Mouse (Mus musculus) embryo, embryonic 11.5 days (tissue): Measurements from ENCODE around the gene Apbb1.
A peak's percentile ranks its signal among the peaks of the same experiment; 100 is the strongest.

Experiments
- DNase-seq: peaks from one replicate; pipeline ENCODE4 v3.0.0-alpha.2; 2012; ENCODE audit warnings: low read depth, low spot score

Gene Apbb1

DNA sequence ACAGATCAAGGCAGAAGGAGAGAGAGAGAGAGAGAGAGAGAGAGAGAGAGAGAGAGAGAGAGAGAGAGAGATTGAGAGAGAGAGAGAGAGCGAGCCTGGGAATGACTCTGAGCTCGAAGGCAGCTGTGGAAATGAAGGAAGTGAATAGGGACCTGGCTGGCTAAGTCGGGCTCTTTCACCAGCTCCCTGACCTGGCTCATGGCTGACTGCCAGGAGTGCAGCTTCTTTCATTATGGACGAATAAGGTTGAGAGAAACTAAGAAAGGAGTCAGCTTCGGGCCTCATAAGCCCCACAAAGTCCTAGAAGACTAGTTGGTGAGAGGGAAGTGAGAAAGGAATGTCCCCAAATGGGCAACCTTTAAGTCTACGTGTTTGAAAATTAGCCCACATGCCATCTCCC, 61.3 kb downstream of the Apbb1 start:
- DNase-seq, result no peak

- DNase-seq, result no peak
Measured at GRCm38 (mm10) chr7:105519771-105520170, 61.7 kb downstream of the Apbb1 start.

- no peak for DNase-seq
Measured at GRCm38 (mm10) chr7:105519336-105519735, 62.1 kb downstream of the Apbb1 start.

GRCm38 (mm10) chr7:105516669-105517360, 64.6 kb downstream of the Apbb1 start:
- DNase-seq, result no peak

DNA sequence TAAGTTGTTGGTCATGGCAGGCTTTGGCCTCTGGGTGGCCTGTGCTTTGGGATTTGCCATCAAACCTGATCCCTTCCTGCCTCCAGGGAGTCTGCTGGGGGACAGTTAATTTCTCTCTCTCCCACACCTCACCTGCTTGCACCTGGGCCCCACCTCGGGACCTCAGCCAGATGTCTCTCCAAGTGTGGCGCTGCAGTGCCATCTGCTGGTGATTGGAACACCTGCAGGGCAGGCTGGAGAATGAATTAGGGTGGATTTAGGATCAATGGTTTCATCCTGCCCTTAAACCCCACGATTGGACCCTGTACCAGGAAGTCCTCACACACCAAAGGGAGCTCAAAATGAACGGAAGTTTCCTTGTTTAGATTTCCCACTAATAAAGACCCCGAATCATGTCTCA, 66.3 kb downstream of the Apbb1 start:
- DNase-seq, result peak; percentile 36

DNA sequence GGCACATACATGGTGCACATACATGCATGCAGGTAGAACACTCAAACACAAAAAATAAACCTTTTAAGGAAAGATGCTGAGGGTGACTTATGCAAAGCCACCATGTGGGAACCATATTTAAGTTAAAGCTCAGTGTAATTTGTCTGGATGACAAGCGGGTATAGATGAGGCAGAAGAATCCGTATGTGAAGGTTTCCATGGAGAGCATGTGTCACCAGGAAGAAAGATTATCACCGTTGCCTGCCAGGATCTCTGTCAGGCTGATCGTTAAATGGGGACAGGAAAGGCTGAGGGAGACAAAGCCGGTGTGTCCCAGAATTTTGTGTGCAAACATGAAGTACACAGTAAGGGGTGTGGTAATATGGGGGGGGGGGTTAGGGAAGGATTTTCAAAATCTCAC, 66.9 kb downstream of the Apbb1 start:
- DNase-seq, result no peak

DNA sequence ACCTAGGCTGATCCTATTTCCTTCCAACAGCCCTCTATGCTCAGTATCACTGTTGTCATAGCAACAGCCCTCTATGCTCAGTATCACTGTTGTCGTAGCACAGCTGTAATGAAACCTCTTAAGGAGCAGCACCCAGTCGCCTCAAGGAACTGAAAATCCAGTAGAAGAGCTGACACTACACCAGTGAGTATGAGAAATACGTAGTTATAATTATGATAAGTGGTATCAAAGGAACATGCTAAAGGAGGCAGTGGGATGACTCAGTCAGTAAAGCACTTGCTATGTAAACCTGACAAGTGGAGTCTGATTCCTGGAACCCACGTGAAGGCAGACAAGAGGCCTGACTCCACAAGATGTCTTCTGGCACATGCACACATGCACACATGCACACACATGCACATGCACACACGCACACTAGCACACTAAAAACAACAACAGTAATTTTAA, 67.6 kb downstream of the Apbb1 start:
- no peak for DNase-seq

DNA sequence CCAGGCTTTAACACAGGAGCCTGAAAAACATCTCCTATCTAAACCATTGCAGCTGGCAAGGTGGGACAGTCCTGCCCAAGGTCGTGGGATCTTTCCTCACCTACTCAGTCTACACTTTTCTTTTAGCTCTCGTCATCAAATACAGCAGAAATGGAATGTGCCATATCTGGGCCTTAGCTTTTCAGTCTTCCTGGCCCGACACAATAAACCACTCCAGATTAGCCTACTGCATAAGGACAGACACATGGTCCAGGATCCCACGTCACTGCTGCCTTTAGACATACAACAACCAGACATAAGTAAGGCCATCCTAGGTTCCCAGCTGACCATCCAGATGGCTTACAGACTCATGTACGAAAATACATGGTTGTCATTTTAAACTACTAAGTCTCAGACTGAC, 71.3 kb downstream of the Apbb1 start:
- DNase-seq, result no peak
